Mouse (Mus musculus) ES-E14 (cell line): ENCODE measurements around the gene Icam1. TPM values are rescaled to one million over a fixed set of nuclear protein-coding genes. Genes with fewer than 3 reads are reported as not detected.
A peak's percentile ranks its signal among the peaks of the same experiment; 100 is the strongest.

Experiments used
- DNase-seq: peaks from one replicate; pipeline ENCODE4 v3.0.0-alpha.2; 2013; ENCODE audit warnings: low read depth, low spot score
- H3K27ac ChIP-seq: 2 replicates; pipeline ENCODE4 v1.5.1; 2012; ENCODE audit warnings: low read depth, mild to moderate bottlenecking, low read length, moderate library complexity, mixed read lengths; ENCODE audit not compliant: poor library complexity, insufficient read depth, severe bottlenecking
- H3K36me3 ChIP-seq: 2 replicates; pipeline ENCODE4 v1.6.1; 2012; ENCODE audit warnings: mild to moderate bottlenecking, low read length, moderate library complexity, mixed read lengths; ENCODE audit not compliant: control insufficient read depth, poor library complexity, insufficient read depth, severe bottlenecking
- H3K4me1 ChIP-seq, 2 experiments: fragments of 150-350 bp in 1 of 2; sonication (generic) in 1 of 2; 2 replicates each; pipeline ENCODE4 v1.6.1; 2012; ENCODE audit warnings: low read length in 2 of 2, mild to moderate bottlenecking in 1 of 2, mixed read lengths in 1 of 2; ENCODE audit not compliant: control insufficient read depth in 2 of 2, insufficient read depth in 2 of 2, poor library complexity in 1 of 2
- H3K4me3 ChIP-seq, 2 experiments: fragments of 150-350 bp in 1 of 2; sonication (generic) in 1 of 2; 2 replicates each; pipeline ENCODE4 v1.5.1; 2012; ENCODE audit warnings: low read length in 2 of 2, low read depth in 1 of 2, mild to moderate bottlenecking in 1 of 2, mixed read lengths in 1 of 2; ENCODE audit not compliant: insufficient read depth in 1 of 2, poor library complexity in 1 of 2, severe bottlenecking in 1 of 2
- H3K9ac ChIP-seq: 2 replicates; pipeline ENCODE4 v1.6.1; 2012; ENCODE audit warnings: low read depth, mild to moderate bottlenecking, low read length, mixed read lengths; ENCODE audit not compliant: poor library complexity, insufficient read depth, severe bottlenecking
- H3K9me3 ChIP-seq: fragments of 150-350 bp; sonication (generic); 2 replicates; pipeline ENCODE4 v1.6.1; 2012; ENCODE audit warnings: low read depth, mild to moderate bottlenecking, low read length; ENCODE audit not compliant: control insufficient read depth, insufficient read depth
- CHD2 ChIP-seq: IDR thresholded peaks from 2 replicates; pipeline ENCODE4 v1.6.1; 2014; ENCODE audit warnings: mild to moderate bottlenecking, low read depth, low read length, inconsistent platforms
- HCFC1 ChIP-seq: IDR thresholded peaks from 2 replicates; pipeline ENCODE4 v1.6.1; 2012; ENCODE audit warnings: low read length, inconsistent platforms, borderline replicate concordance; ENCODE audit not compliant: insufficient read depth
- MAFK ChIP-seq: IDR thresholded peaks from 2 replicates; pipeline ENCODE4 v1.6.1; 2014; ENCODE audit warnings: mild to moderate bottlenecking, low read depth, low read length, inconsistent platforms; ENCODE audit not compliant: insufficient read depth
- ZC3H11A ChIP-seq: IDR thresholded peaks from 2 replicates; pipeline ENCODE4 v1.6.1; 2012; ENCODE audit warnings: low read depth, mild to moderate bottlenecking, inconsistent platforms, low read length, borderline replicate concordance
- ZNF384 ChIP-seq: IDR thresholded peaks from 2 replicates; pipeline ENCODE4 v1.6.1; 2012; ENCODE audit warnings: low read depth, low read length, inconsistent platforms
- in situ Hi-C, 2 experiments: fragments of 600-800 bp; cut with MboI; formaldehyde crosslinking; loops; one replicate each; pipeline ENCODE4 v1.15.1; 2025; ENCODE audit warnings: low sequenced_read_pairs in 2 of 2, inconsistent platforms in 1 of 2; ENCODE audit not compliant: unreplicated experiment in 2 of 2
- total RNA-seq: library from RNA; depleted of rRNA; stranded (reverse); fragments of 300-350 nt; gene quantifications from 2 replicates; pipeline ENCODE4 v1.2.3, GENCODE M21; 2012

The Icam1 gene
- total RNA-seq, 1 experiment: 153 TPM

DNA sequence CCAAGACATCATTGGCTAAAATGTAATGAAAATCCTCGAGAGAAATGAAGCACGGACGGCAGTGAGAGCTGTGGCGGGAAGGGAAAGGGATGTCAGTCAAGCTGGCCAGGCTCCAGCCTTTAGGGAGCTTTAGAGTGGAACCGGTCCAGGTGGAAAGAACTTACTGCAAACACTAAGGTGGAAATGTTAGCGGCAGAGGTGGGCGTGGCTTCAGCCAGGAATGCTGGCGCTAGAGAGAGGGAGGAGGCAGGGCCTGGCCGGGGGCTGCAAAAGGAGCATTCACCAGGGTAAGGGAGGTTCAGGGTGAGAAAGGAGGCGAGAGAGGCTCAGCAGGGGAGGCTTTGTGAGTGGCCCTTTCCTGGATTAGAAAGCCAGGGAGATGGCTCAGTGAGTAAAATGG, 24.9 kb upstream of the Icam1 start:
- no peak overlapping the region for H3K9ac ChIP-seq
- H3K27ac ChIP-seq: peak overlapping the region; percentile 68; the same call in 1 of the 2 replicates
- H3K9me3 ChIP-seq: no peaks in the 10 kb centered on the region
- TF ChIP-seq MAFK (no peak), HCFC1 (no peak), ZC3H11A (no peak), CHD2 (no peak), ZNF384 (no peak)
- H3K4me1 ChIP-seq: peaks cover 11 to 27% of the 10 kb centered on the region in 2 experiments
- H3K4me3 ChIP-seq: peak overlapping the region in 1 of 2 experiments; percentile 4; a peak in 1 of 4 replicates
- DNase-seq: peak; percentile 84
- H3K36me3 ChIP-seq: no peaks in the 10 kb centered on the region
- in situ Hi-C loops: loop anchor here in 1 of 2 experiments (10.0 kb wide), 1 partner anchor 86 kb away; no protein-coding TSS in a partner anchor

DNA sequence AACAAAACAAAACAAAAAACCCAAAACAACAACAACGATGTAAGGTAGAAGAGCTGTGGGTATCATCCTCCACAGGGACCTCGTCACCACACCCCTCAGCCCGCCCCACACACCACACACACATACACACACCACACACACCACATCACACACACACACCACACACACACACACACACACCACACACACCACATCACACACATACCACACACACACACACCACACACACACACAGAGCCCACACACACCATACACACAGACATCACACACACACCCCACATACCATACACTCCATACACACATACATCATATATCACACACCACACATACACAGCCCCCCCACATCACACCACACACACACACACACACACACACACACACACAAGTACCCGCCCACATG, 24.2 kb upstream of the Icam1 start:
- in situ Hi-C loops: loop anchor here in 1 of 2 experiments (10.0 kb wide), 1 partner anchor 87 kb away; no protein-coding TSS in a partner anchor

DNA sequence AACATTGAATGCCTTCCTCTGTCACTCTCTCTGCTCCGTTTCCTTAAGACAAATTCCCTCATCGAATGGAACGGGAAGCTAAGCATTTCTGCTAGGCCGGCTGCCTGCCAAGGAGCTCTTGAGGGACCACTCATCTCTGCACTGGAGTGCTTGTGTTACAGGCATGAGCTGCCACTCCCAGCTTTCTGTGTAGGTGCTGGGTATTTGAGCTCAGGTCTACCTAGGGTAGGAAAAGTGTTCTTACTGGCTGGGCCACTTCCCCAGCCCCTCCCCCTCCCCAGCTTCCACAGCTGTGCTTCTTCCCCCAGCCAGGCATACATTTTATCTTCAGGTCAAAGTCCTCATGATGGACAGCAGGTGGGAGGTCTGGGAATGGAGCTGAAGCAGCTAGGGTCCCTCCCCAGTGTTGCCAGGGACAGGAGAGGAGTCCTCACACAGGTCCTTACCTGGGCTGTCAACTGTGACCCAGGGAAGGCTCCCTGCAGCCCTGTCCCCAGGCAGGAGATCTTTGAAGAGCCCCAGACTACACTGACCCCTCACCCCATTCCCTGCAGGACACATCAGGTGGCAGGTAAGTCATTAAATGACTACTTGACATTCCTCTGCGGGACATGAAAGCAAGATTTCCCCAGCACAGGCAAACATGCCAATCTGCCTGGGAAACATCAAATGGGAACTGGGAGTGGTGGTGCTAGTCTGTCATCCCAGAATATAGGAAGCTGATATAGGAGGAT, 22.5 kb upstream of the Icam1 start:
- no peak for DNase-seq
- Histone ChIP-seq H3K9ac (no peak overlapping the region), H3K9me3 (no peaks in the 10 kb centered on the region), H3K4me1 (peaks cover 9 to 20% of the 10 kb centered on the region in 2 experiments), H3K4me3 (no peak overlapping the region), H3K36me3 (no peaks in the 10 kb centered on the region), H3K27ac (no peak overlapping the region)
- in situ Hi-C loops: loop anchor here in 1 of 2 experiments (10.0 kb wide), 1 partner anchor 89 kb away; no protein-coding TSS in a partner anchor
- no peak for TF ChIP-seq MAFK
- no peak for TF ChIP-seq CHD2
- no peak for TF ChIP-seq ZC3H11A
- no peak for TF ChIP-seq ZNF384
- no peak for TF ChIP-seq HCFC1

More for the DNA sequence above, 24.2 kb upstream of the Icam1 start:
- Histone ChIP-seq H3K36me3 (no peaks in the 10 kb centered on the region), H3K4me3 (no peak overlapping the region), H3K9me3 (no peaks in the 10 kb centered on the region), H3K9ac (no peak overlapping the region), H3K27ac (peak overlapping the region; percentile 68; the same call in 1 of the 2 replicates), H3K4me1 (peaks cover 11 to 27% of the 10 kb centered on the region in 2 experiments)
- DNase-seq: no peak
- no peak for TF ChIP-seq HCFC1
- no peak for TF ChIP-seq MAFK
- TF ChIP-seq ZNF384: no peak
- TF ChIP-seq ZC3H11A: no peak
- TF ChIP-seq CHD2: no peak

DNA sequence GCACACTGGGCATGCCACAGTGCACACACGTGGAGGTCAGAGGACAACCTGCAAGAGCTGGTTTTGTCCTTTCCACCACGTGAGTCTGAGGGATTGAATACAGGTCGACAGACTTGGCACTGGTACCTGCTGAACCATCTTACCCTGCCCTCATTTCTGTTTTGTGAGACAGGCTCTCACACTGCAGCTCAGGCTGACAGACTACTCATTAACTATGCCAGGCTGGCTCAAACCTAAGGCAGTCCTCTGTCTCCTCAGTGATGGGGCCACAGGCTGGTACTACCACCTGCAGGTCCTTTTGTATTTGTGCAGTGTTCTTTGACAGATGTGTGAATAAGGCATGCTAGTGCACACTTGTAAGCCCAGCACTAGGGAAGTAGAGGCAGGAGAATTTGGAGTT, 20.7 kb upstream of the Icam1 start:
- no peak for TF ChIP-seq HCFC1
- TF ChIP-seq ZNF384: no peak
- TF ChIP-seq CHD2: no peak
- no peak for TF ChIP-seq ZC3H11A
- TF ChIP-seq MAFK: no peak
- in situ Hi-C loops: loop anchor here in 1 of 2 experiments (10.0 kb wide), 1 partner anchor 90 kb away; no protein-coding TSS in a partner anchor
- no peak overlapping the region for H3K9ac ChIP-seq
- no peak for DNase-seq
- H3K36me3 ChIP-seq: no peaks in the 10 kb centered on the region
- H3K4me1 ChIP-seq: peaks cover 6 to 13% of the 10 kb centered on the region in 2 experiments; a peak in 3 of 4 replicates
- H3K4me3 ChIP-seq: no peak overlapping the region
- H3K9me3 ChIP-seq: no peaks in the 10 kb centered on the region
- no peak overlapping the region for H3K27ac ChIP-seq
